Mouse (Mus musculus): ENCODE data around the gene Fbxl17. TPM values are rescaled to one million over a fixed set of nuclear protein-coding genes. Genes with fewer than 3 reads are reported as not detected.

The Fbxl17 gene
- total and polyA plus RNA-seq, 2 experiments from 2014 or later: 11.4 to 26.3 TPM

DNA sequence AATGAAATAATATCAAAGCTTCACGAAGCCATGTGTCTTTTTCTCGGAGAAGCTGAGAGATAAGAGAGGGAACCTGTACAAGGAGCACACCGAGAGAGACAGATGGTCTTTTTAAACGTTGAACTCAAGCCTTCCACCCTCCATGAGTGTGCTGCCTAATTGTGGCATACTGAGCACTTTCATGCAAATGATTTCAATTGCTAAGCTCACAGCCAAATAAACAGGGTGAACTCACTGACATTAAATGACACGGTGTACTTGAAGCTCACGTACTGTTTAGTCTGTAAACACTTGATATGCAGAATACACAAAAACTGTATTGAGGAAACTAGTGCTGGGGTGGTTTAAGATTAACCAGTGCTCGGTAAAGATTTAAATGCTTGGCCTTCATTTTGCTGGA is 380.7 kb downstream of the Fbxl17 start:
- Histone ChIP-seq H3K4me2 (ENCODE audit: low read depth, low read length) (no peak overlapping the region), H3K27ac (ENCODE audit: low read depth) (no peak overlapping the region), H3K36me3 (replicated peaks; ENCODE audit: control insufficient read depth, insufficient read depth, low read length) (no peaks in the 10 kb centered on the region), H3K27me3 (ENCODE audit: control insufficient read depth, insufficient read depth, low read length) (no peaks in the 10 kb centered on the region), H3K9ac (replicated peaks; ENCODE audit: low read depth, low read length) (no peak overlapping the region), H3K9me3 (replicated peaks; ENCODE audit: control insufficient read depth, low read length) (no peaks in the 10 kb centered on the region), H3K4me1 (ENCODE audit: control insufficient read depth, insufficient read depth) (0 out of 2 replicates have a peak, but pooled peaks cover 4% of the 10 kb centered on the region), H3K4me3 (ENCODE audit: low read depth, low read length) (no peak overlapping the region)
- no peak for TF ChIP-seq EP300 (IDR thresholded peaks at IDR 0.05; ENCODE audit: low read depth)
- no peak for TF ChIP-seq CTCF (IDR thresholded peaks at IDR 0.05; ENCODE audit: low read depth)
- 65% methylated on average over 7 of the region's 7 CpGs for WGBS
- ATAC-seq (ENCODE audit: insufficient read depth, low read depth) (no peak), DNase-seq (ENCODE audit: low spot score) (no peak)

DNA sequence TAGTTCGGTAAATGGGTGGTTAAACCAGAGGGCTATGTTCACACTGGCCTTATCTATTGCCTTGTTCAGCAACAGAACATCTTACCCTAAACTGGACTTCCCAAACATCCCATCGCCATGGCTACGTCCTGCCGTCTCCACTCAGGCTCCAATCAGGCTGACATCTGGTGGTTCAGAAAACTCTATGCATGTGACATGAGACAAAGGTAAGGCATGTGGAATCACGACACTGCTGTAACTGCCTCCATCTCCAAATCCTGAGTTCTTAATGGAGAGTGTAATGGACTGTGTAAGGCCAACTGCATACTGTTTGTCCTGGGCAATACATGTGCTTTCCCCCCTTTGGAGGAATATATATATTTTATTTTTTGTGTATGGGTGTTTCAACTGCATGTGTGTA is 382.7 kb downstream of the Fbxl17 start:
- 83% methylated on average over 5 of the region's 5 CpGs for WGBS
- Histone ChIP-seq H3K9me3 (replicated peaks; ENCODE audit: control insufficient read depth, low read length) (no peaks in the 10 kb centered on the region), H3K4me2 (ENCODE audit: low read depth, low read length) (no peak overlapping the region), H3K9ac (replicated peaks; ENCODE audit: low read depth, low read length) (no peak overlapping the region), H3K27me3 (ENCODE audit: control insufficient read depth, insufficient read depth, low read length) (no peaks in the 10 kb centered on the region), H3K4me1 (ENCODE audit: control insufficient read depth, insufficient read depth) (0 out of 2 replicates have a peak, but pooled peaks cover 4% of the 10 kb centered on the region), H3K36me3 (replicated peaks; ENCODE audit: control insufficient read depth, insufficient read depth, low read length) (no peaks in the 10 kb centered on the region), H3K4me3 (ENCODE audit: low read depth, low read length) (no peak overlapping the region), H3K27ac (ENCODE audit: low read depth) (no peak overlapping the region)
- no peak for TF ChIP-seq CTCF (IDR thresholded peaks at IDR 0.05; ENCODE audit: low read depth)
- TF ChIP-seq EP300 (IDR thresholded peaks at IDR 0.05; ENCODE audit: low read depth): no peak
- DNase-seq (ENCODE audit: low spot score) (no peak), ATAC-seq (ENCODE audit: insufficient read depth, low read depth) (no peak)

DNA sequence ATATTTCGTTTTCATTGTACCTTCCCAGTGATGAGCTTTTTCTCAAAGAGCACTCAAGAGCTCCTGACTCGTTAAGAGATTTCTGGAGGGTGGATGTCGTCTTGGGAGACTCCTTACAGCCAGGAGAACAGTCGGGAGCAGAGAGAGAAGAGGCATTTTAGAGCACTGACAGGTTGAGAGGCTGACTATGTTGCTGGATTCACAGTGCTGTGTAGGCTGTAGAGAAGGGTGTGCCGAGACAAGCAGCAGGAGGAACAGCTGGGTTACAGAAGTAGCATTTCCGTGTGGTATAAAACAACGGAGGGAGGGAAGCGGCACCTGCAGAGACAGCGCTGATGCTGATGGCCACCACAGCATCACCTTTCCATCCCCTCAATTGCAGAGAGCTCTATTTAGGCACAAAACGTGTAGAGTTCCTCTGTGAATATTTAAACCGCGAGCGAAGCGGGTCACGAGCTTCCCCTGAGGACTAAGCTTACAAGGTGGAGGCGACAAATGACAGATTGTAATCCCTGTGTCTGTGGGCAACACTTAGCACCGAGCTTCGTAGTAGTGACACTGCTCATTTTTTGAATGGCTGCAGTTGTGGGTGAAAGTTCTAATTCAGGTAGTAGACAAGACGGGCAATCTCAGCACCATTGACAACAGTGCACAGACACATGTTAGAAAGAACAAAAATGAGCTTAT is 385.3 kb downstream of the Fbxl17 start:
- TF ChIP-seq EP300 (IDR thresholded peaks at IDR 0.05; ENCODE audit: low read depth) (no peak), CTCF (IDR thresholded peaks at IDR 0.05; ENCODE audit: low read depth) (no peak)

DNA sequence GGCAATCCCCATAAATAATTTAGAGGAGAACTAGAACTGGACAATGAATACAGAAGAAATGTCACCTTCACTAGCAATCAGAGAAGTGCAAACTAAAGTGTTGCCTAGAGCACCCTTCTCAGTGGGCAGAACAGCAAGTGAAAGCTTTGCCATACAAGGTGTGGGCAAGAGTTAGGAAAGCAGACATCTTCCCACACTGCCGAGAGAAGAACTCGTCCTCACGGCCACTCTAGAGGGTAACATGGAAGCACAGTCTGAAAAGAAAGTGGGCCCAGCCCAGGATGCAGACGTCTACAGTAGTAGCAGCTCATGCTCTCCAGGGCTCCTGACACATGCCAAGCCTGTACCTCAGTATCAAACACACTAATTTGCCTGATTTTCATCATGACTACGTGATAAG is 387.0 kb downstream of the Fbxl17 start:
- Histone ChIP-seq H3K36me3 (replicated peaks; ENCODE audit: control insufficient read depth, insufficient read depth, low read length) (no peaks in the 10 kb centered on the region), H3K4me3 (ENCODE audit: low read depth, low read length) (no peak overlapping the region), H3K4me1 (ENCODE audit: control insufficient read depth, insufficient read depth) (no peaks in the 10 kb centered on the region), H3K4me2 (ENCODE audit: low read depth, low read length) (no peak overlapping the region), H3K27me3 (ENCODE audit: control insufficient read depth, insufficient read depth, low read length) (no peaks in the 10 kb centered on the region), H3K9me3 (replicated peaks; ENCODE audit: control insufficient read depth, low read length) (no peaks in the 10 kb centered on the region), H3K27ac (ENCODE audit: low read depth) (no peak overlapping the region), H3K9ac (replicated peaks; ENCODE audit: low read depth, low read length) (no peak overlapping the region)
- ATAC-seq (ENCODE audit: insufficient read depth, low read depth) (no peak), DNase-seq (ENCODE audit: low spot score) (no peak)
- WGBS: 78% methylated on average over 5 of the region's 5 CpGs
- TF ChIP-seq EP300 (IDR thresholded peaks at IDR 0.05; ENCODE audit: low read depth) (no peak), CTCF (IDR thresholded peaks at IDR 0.05; ENCODE audit: low read depth) (no peak)

More for the DNA sequence above, 385.3 kb downstream of the Fbxl17 start:
- Histone ChIP-seq H3K4me3 (ENCODE audit: low read depth, low read length) (no peak overlapping the region), H3K36me3 (replicated peaks; ENCODE audit: control insufficient read depth, insufficient read depth, low read length) (no peaks in the 10 kb centered on the region), H3K27me3 (ENCODE audit: control insufficient read depth, insufficient read depth, low read length) (no peaks in the 10 kb centered on the region), H3K9ac (replicated peaks; ENCODE audit: low read depth, low read length) (no peak overlapping the region), H3K27ac (ENCODE audit: low read depth) (no peak overlapping the region), H3K9me3 (replicated peaks; ENCODE audit: control insufficient read depth, low read length) (no peaks in the 10 kb centered on the region), H3K4me2 (ENCODE audit: low read depth, low read length) (no peak overlapping the region), H3K4me1 (ENCODE audit: control insufficient read depth, insufficient read depth) (0 out of 2 replicates have a peak, but pooled peaks cover 4% of the 10 kb centered on the region)
- 81% methylated on average over 19 of the region's 19 CpGs for WGBS
- ATAC-seq (ENCODE audit: insufficient read depth, low read depth) (no peak), DNase-seq (ENCODE audit: low spot score) (no peak)

DNA sequence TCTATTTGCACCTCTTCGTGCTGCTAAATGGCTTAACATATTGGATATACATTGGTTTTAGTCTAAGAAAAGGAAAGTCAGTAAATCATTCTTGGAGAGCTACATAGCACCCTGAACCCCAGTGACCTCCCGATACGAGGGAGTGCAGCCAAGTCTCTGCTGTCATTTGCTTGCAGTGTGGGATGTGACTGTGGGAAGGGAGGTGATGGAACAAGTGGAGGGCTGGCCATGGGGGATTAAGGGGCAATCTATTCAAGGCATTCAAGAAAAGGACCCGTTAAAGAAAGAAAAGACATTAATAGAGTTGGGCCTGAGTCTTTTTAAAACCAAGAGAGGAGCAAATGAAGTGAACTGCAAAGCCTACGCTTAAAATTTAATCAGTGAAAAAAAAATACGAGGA is 388.8 kb downstream of the Fbxl17 start:
- H3K4me2 ChIP-seq (ENCODE audit: low read depth, low read length): no peak overlapping the region
- no peaks in the 10 kb centered on the region for H3K27me3 ChIP-seq (ENCODE audit: control insufficient read depth, insufficient read depth, low read length)
- DNase-seq (ENCODE audit: low spot score) (no peak), ATAC-seq (ENCODE audit: insufficient read depth, low read depth) (no peak)
- TF ChIP-seq EP300 (IDR thresholded peaks at IDR 0.05; ENCODE audit: low read depth) (no peak), CTCF (IDR thresholded peaks at IDR 0.05; ENCODE audit: low read depth) (no peak)
- no peaks in the 10 kb centered on the region for H3K4me1 ChIP-seq (ENCODE audit: control insufficient read depth, insufficient read depth)
- 68% methylated on average over 6 of the region's 6 CpGs for WGBS
- H3K4me3 ChIP-seq (ENCODE audit: low read depth, low read length): no peak overlapping the region
- H3K9ac ChIP-seq (replicated peaks; ENCODE audit: low read depth, low read length): no peak overlapping the region
- H3K9me3 ChIP-seq (replicated peaks; ENCODE audit: control insufficient read depth, low read length): no peaks in the 10 kb centered on the region
- H3K36me3 ChIP-seq (replicated peaks; ENCODE audit: control insufficient read depth, insufficient read depth, low read length): no peaks in the 10 kb centered on the region
- no peak overlapping the region for H3K27ac ChIP-seq (ENCODE audit: low read depth)
